Mouse (Mus musculus): Measurements from ENCODE around the gene Farp2. TPM values are rescaled to one million over a fixed set of nuclear protein-coding genes. Genes with fewer than 3 reads are reported as not detected.

The Farp2 gene
- polyA plus RNA-seq, 1 experiment from 2014 or later = 3.2 TPM

GRCm38 (mm10) chr1:93577066-93577465 lies 65.2 kb downstream of the Farp2 start:
- ATAC-seq (ENCODE audit: low FRiP score) (no peak), DNase-seq (ENCODE audit: low spot score, missing footprints) (no peak)
- H3K4me2 ChIP-seq = no peak overlapping the region
- 79% methylated on average over 3 of the region's 3 CpGs for WGBS
- H3K9me3 ChIP-seq (ENCODE audit: control insufficient read depth, low read length) = no peaks in the 10 kb centered on the region
- no peaks in the 10 kb centered on the region for H3K4me1 ChIP-seq (ENCODE audit: control insufficient read depth, insufficient read depth, low read length)
- no peaks in the 10 kb centered on the region for H3K27me3 ChIP-seq (ENCODE audit: control insufficient read depth, insufficient read depth, low read length)
- no peak overlapping the region for H3K9ac ChIP-seq (ENCODE audit: low read length)
- no peak overlapping the region for H3K27ac ChIP-seq (ENCODE audit: low read depth, low read length)
- no peaks in the 10 kb centered on the region for H3K36me3 ChIP-seq (ENCODE audit: control insufficient read depth, insufficient read depth, low read length)
- no peak overlapping the region for H3K4me3 ChIP-seq (ENCODE audit: low read depth, low read length)

- Histone ChIP-seq H3K4me3 (ENCODE audit: low read depth, low read length) (no peak overlapping the region), H3K4me1 (ENCODE audit: control insufficient read depth, insufficient read depth, low read length) (no peaks in the 10 kb centered on the region), H3K36me3 (ENCODE audit: control insufficient read depth, insufficient read depth, low read length) (no peaks in the 10 kb centered on the region), H3K27ac (ENCODE audit: low read depth, low read length) (no peak overlapping the region), H3K9me3 (ENCODE audit: control insufficient read depth, low read length) (no peaks in the 10 kb centered on the region), H3K4me2 (no peak overlapping the region), H3K27me3 (ENCODE audit: control insufficient read depth, insufficient read depth, low read length) (no peaks in the 10 kb centered on the region), H3K9ac (ENCODE audit: low read length) (no peak overlapping the region)
- WGBS = 87% methylated on average over 4 of the region's 4 CpGs
- no peak for DNase-seq (ENCODE audit: low spot score, missing footprints)
- no peak for ATAC-seq (ENCODE audit: low FRiP score)
These were observed 66.0 kb downstream of the Farp2 start for GRCm38 (mm10) chr1:93577861-93578260.

GRCm38 (mm10) chr1:93581545-93581944 lies 69.7 kb downstream of the Farp2 start:
- H3K9ac ChIP-seq (ENCODE audit: low read length) = no peak overlapping the region
- no peak for DNase-seq (ENCODE audit: low spot score, missing footprints)
- WGBS = 96% methylated on average over 7 of the region's 7 CpGs

GRCm38 (mm10) chr1:93588346-93588745 lies 76.5 kb downstream of the Farp2 start:
- H3K4me1 ChIP-seq (ENCODE audit: control insufficient read depth, insufficient read depth, low read length) = no peaks in the 10 kb centered on the region
- 86% methylated on average over 3 of the region's 3 CpGs for WGBS

More at GRCm38 (mm10) chr1:93581545-93581944, 69.7 kb downstream of the Farp2 start:
- H3K4me2 ChIP-seq = no peak overlapping the region
- ATAC-seq (ENCODE audit: low FRiP score) = no peak
- H3K9me3 ChIP-seq (ENCODE audit: control insufficient read depth, low read length) = no peaks in the 10 kb centered on the region
- H3K4me3 ChIP-seq (ENCODE audit: low read depth, low read length) = no peak overlapping the region
- H3K4me1 ChIP-seq (ENCODE audit: control insufficient read depth, insufficient read depth, low read length) = no peaks in the 10 kb centered on the region
- no peaks in the 10 kb centered on the region for H3K27me3 ChIP-seq (ENCODE audit: control insufficient read depth, insufficient read depth, low read length)
- H3K36me3 ChIP-seq (ENCODE audit: control insufficient read depth, insufficient read depth, low read length) = no peaks in the 10 kb centered on the region
- H3K27ac ChIP-seq (ENCODE audit: low read depth, low read length) = no peak overlapping the region

GRCm38 (mm10) chr1:93593960-93594359 lies 82.1 kb downstream of the Farp2 start:
- Histone ChIP-seq H3K27ac (ENCODE audit: low read depth, low read length) (no peak overlapping the region), H3K4me3 (ENCODE audit: low read depth, low read length) (no peak overlapping the region), H3K9me3 (ENCODE audit: control insufficient read depth, low read length) (no peaks in the 10 kb centered on the region), H3K4me1 (ENCODE audit: control insufficient read depth, insufficient read depth, low read length) (no peaks in the 10 kb centered on the region), H3K9ac (ENCODE audit: low read length) (no peak overlapping the region), H3K27me3 (ENCODE audit: control insufficient read depth, insufficient read depth, low read length) (no peaks in the 10 kb centered on the region), H3K4me2 (no peak overlapping the region), H3K36me3 (ENCODE audit: control insufficient read depth, insufficient read depth, low read length) (no peaks in the 10 kb centered on the region)
- ATAC-seq (ENCODE audit: low FRiP score) (no peak), DNase-seq (ENCODE audit: low spot score, missing footprints) (no peak)

More at GRCm38 (mm10) chr1:93588346-93588745, 76.5 kb downstream of the Farp2 start:
- ATAC-seq (ENCODE audit: low FRiP score) (no peak), DNase-seq (ENCODE audit: low spot score, missing footprints) (no peak)
- Histone ChIP-seq H3K4me3 (ENCODE audit: low read depth, low read length) (no peak overlapping the region), H3K27me3 (ENCODE audit: control insufficient read depth, insufficient read depth, low read length) (no peaks in the 10 kb centered on the region), H3K4me2 (no peak overlapping the region), H3K27ac (ENCODE audit: low read depth, low read length) (no peak overlapping the region), H3K9ac (ENCODE audit: low read length) (no peak overlapping the region), H3K9me3 (ENCODE audit: control insufficient read depth, low read length) (no peaks in the 10 kb centered on the region), H3K36me3 (ENCODE audit: control insufficient read depth, insufficient read depth, low read length) (no peaks in the 10 kb centered on the region)

GRCm38 (mm10) chr1:93595916-93596315 lies 84.0 kb downstream of the Farp2 start:
- Histone ChIP-seq H3K4me3 (ENCODE audit: low read depth, low read length) (no peak overlapping the region), H3K27ac (ENCODE audit: low read depth, low read length) (no peak overlapping the region), H3K9me3 (ENCODE audit: control insufficient read depth, low read length) (no peaks in the 10 kb centered on the region), H3K9ac (ENCODE audit: low read length) (no peak overlapping the region), H3K4me2 (no peak overlapping the region), H3K4me1 (ENCODE audit: control insufficient read depth, insufficient read depth, low read length) (no peaks in the 10 kb centered on the region), H3K27me3 (ENCODE audit: control insufficient read depth, insufficient read depth, low read length) (no peaks in the 10 kb centered on the region), H3K36me3 (ENCODE audit: control insufficient read depth, insufficient read depth, low read length) (no peaks in the 10 kb centered on the region)
- WGBS = 69% methylated on average over 6 of the region's 6 CpGs
- DNase-seq (ENCODE audit: low spot score, missing footprints) = no peak
- no peak for ATAC-seq (ENCODE audit: low FRiP score)

GRCm38 (mm10) chr1:93602911-93603310 lies 91.0 kb downstream of the Farp2 start:
- no peak for ATAC-seq (ENCODE audit: low FRiP score)
- Histone ChIP-seq H3K4me3 (ENCODE audit: low read depth, low read length) (no peak overlapping the region), H3K4me2 (no peak overlapping the region), H3K36me3 (ENCODE audit: control insufficient read depth, insufficient read depth, low read length) (no peaks in the 10 kb centered on the region), H3K27ac (ENCODE audit: low read depth, low read length) (no peak overlapping the region), H3K9me3 (ENCODE audit: control insufficient read depth, low read length) (no peaks in the 10 kb centered on the region), H3K9ac (ENCODE audit: low read length) (no peak overlapping the region), H3K27me3 (ENCODE audit: control insufficient read depth, insufficient read depth, low read length) (no peaks in the 10 kb centered on the region), H3K4me1 (ENCODE audit: control insufficient read depth, insufficient read depth, low read length) (no peaks in the 10 kb centered on the region)
- DNase-seq (ENCODE audit: low spot score, missing footprints) = no peak
- WGBS = 81% methylated on average over 4 of the region's 4 CpGs

- no peak for DNase-seq (ENCODE audit: low spot score, missing footprints)
- no peaks in the 10 kb centered on the region for H3K36me3 ChIP-seq (ENCODE audit: control insufficient read depth, insufficient read depth, low read length)
- no peak for ATAC-seq (ENCODE audit: low FRiP score)
- H3K4me3 ChIP-seq (ENCODE audit: low read depth, low read length) = no peak overlapping the region
- 94% methylated on average over 12 of the region's 12 CpGs for WGBS
- no peaks in the 10 kb centered on the region for H3K9me3 ChIP-seq (ENCODE audit: control insufficient read depth, low read length)
- no peaks in the 10 kb centered on the region for H3K4me1 ChIP-seq (ENCODE audit: control insufficient read depth, insufficient read depth, low read length)
- no peaks in the 10 kb centered on the region for H3K27me3 ChIP-seq (ENCODE audit: control insufficient read depth, insufficient read depth, low read length)
- H3K27ac ChIP-seq (ENCODE audit: low read depth, low read length) = no peak overlapping the region
- no peak overlapping the region for H3K9ac ChIP-seq (ENCODE audit: low read length)
- no peak overlapping the region for H3K4me2 ChIP-seq
These were observed 92.0 kb downstream of the Farp2 start for GRCm38 (mm10) chr1:93603921-93604320.

GRCm38 (mm10) chr1:93607090-93608083 lies 95.5 kb downstream of the Farp2 start:
- H3K9me3 ChIP-seq (ENCODE audit: control insufficient read depth, low read length) = no peaks in the 10 kb centered on the region
- H3K4me1 ChIP-seq (ENCODE audit: control insufficient read depth, insufficient read depth, low read length) = no peaks in the 10 kb centered on the region
- DNase-seq (ENCODE audit: low spot score, missing footprints) (no peak), ATAC-seq (ENCODE audit: low FRiP score) (no peak)
- H3K9ac ChIP-seq (ENCODE audit: low read length) = no peak overlapping the region
- H3K27ac ChIP-seq (ENCODE audit: low read depth, low read length) = no peak overlapping the region
- no peak overlapping the region for H3K4me3 ChIP-seq (ENCODE audit: low read depth, low read length)
- 83% methylated on average over 14 of the region's 14 CpGs for WGBS
- no peaks in the 10 kb centered on the region for H3K27me3 ChIP-seq (ENCODE audit: control insufficient read depth, insufficient read depth, low read length)
- no peak overlapping the region for H3K4me2 ChIP-seq
- H3K36me3 ChIP-seq (ENCODE audit: control insufficient read depth, insufficient read depth, low read length) = no peaks in the 10 kb centered on the region

Measured in midbrain, embryonic 11.5 days (tissue).